Mouse (Mus musculus) erythroblast, embryonic 14.5 days (primary cell): ENCODE data around the gene Khk.

ENCODE experiments used
- GATA1 ChIP-seq: IDR thresholded peaks from 2 replicates; pipeline ENCODE4 v1.6.1; 2012; ENCODE audit warnings: low read length, inconsistent platforms, mixed read lengths
- TAL1 ChIP-seq: IDR thresholded peaks from 3 replicates; pipeline ENCODE4 v1.6.1; 2012; ENCODE audit warnings: low read length, inconsistent platforms, mixed read lengths

- TF ChIP-seq TAL1 (no peak), GATA1 (no peak)
These were observed 10.8 kb upstream of the Khk start for GRCm38 (mm10) chr5:30910481-30910880.
